ENCODE assay signal across 11 mouse cellular contexts in the genomic region with DNA sequence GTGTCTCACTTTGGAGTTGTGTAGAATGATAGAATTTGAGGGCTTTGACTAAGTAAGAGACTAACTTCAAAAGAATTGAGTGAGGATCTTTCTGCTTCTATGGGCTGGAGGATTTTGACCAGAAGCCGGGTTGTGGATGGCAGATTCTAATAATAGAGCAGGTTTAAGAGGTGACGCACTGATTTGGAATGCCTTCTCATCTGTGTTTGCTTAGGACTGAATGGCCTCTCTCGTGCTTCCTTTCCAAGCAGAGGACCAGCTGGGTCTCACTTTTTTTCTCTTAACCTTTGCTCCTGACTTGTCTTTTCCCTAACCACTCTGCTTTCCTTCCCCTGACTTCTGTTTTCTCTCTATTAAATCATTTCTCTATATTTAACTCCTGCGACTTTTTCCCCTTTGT.
DNase-seq lines count a peak whose midpoint lies in the region; ATAC-seq and TF ChIP-seq lines count a peak whose summit lies in the region.
"Had no signal": no experiment of that assay in that cellular context is flagged by ENCODE, and none has a peak within 500 bp of the region (broad histone marks: within the 10 kb centered on the region; RNA-seq: fewer than 3 reads in every experiment).

No protein-coding gene starts in this region.

- H3K4me2 ChIP-seq in liver, postnatal 0 days (ENCODE audit: low read depth, low read length) = no peak overlapping the region
- no peak overlapping the region for H3K4me2 ChIP-seq in stomach, embryonic 15.5 days
- H3K4me2 ChIP-seq in forebrain, postnatal 0 days (ENCODE audit: low read depth) = no peak overlapping the region

- intact Hi-C loops in heart, adult 2 months (cut with DNase I) = loop anchor here (5.0 kb wide), 1 partner anchor 66 kb away; no protein-coding TSS in a partner anchor

- no peaks in the 10 kb centered on the region for H3K36me3 ChIP-seq in liver, postnatal 0 days (replicated peaks; ENCODE audit: insufficient read depth, low read length)
- peaks cover 11% of the 10 kb centered on the region for H3K36me3 ChIP-seq in heart, adult 2 months (ENCODE audit: control insufficient read depth, insufficient read depth, low read length)
- no peaks in the 10 kb centered on the region for H3K36me3 ChIP-seq in stomach, embryonic 15.5 days
- H3K36me3 ChIP-seq in forebrain, postnatal 0 days (ENCODE audit: insufficient read depth) = no peaks in the 10 kb centered on the region

- no peak overlapping the region for H3K27ac ChIP-seq in liver, postnatal 0 days (ENCODE audit: low read depth)
- H3K27ac ChIP-seq in heart, adult 2 months = peak overlapping the region; percentile 74
- peak overlapping the region; percentile 70 for H3K27ac ChIP-seq in stomach, embryonic 15.5 days
- no peak overlapping the region for H3K27ac ChIP-seq in forebrain, postnatal 0 days (ENCODE audit: low read depth, low read length)
- H3K27ac ChIP-seq: left cerebral cortex, adult 2 months had no signal

- no peak overlapping the region for H3K9ac ChIP-seq in liver, postnatal 0 days (replicated peaks)
- H3K9ac ChIP-seq in heart, adult 2 months (ENCODE audit: low read depth, low read length) = no peak overlapping the region
- H3K9ac ChIP-seq in stomach, embryonic 15.5 days = no peak overlapping the region
- H3K9ac ChIP-seq in forebrain, postnatal 0 days = no peak overlapping the region

- WGBS in liver, postnatal 0 days (ENCODE audit: insufficient replicate concordance) = 65% methylated on average over 4 of the region's 4 CpGs
- WGBS in heart, adult 2 months = 11% methylated on average over 4 of the region's 4 CpGs
- 11% methylated on average over 4 of the region's 4 CpGs for WGBS in stomach, embryonic 15.5 days
- 67% methylated on average over 4 of the region's 4 CpGs for WGBS in forebrain, postnatal 0 days

- no peak for DNase-seq in liver, postnatal 0 days
- DNase-seq in liver = no peak
- DNase-seq in heart, adult 2 months = peak in 1 of 2 experiments; percentile 33
- DNase-seq in kidney, postnatal 10 days = peak; percentile 32
- DNase-seq in forebrain, postnatal 0 days = no peak
- no peak for DNase-seq in cerebellum, adult 8-10 months
- no peak for DNase-seq in ovary, adult 18-20 months (ENCODE audit: low spot score)
- DNase-seq: cerebellum, adult 9-11 months; spleen, adult 18-20 months had no signal

- no peak for TF ChIP-seq CTCF in liver, postnatal 0 days (IDR thresholded peaks at IDR 0.05; ENCODE audit: low read depth)
- no peak for TF ChIP-seq CTCF in heart, adult 2 months (IDR thresholded peaks at IDR 0.05)
- TF ChIP-seq CTCF in forebrain, postnatal 0 days (IDR thresholded peaks at IDR 0.05; ENCODE audit: low read depth) = no peak

- H3K9me3 ChIP-seq in liver, postnatal 0 days (ENCODE audit: low read length) = no peaks in the 10 kb centered on the region
- H3K9me3 ChIP-seq in stomach, embryonic 15.5 days = no peaks in the 10 kb centered on the region
- H3K9me3 ChIP-seq in forebrain, postnatal 0 days (ENCODE audit: low read length) = no peaks in the 10 kb centered on the region

- TF ChIP-seq POLR2A in heart, adult 2 months (IDR thresholded peaks at IDR 0.05; ENCODE audit: insufficient read depth, low read depth, low read length) = no peak

- peak; percentile 56; the same call in 1 of the 2 replicates for ATAC-seq in liver, postnatal 0 days
- no peak for ATAC-seq in stomach, embryonic 15.5 days (ENCODE audit: insufficient read depth, low FRiP score, low read depth)
- ATAC-seq in forebrain, postnatal 0 days = no peak

- H3K27me3 ChIP-seq in liver, postnatal 0 days (ENCODE audit: insufficient read depth, low read length) = no peaks in the 10 kb centered on the region
- no peaks in the 10 kb centered on the region for H3K27me3 ChIP-seq in heart, adult 2 months (ENCODE audit: control insufficient read depth, insufficient read depth, low read length)
- no peaks in the 10 kb centered on the region for H3K27me3 ChIP-seq in stomach, embryonic 15.5 days (replicated peaks)
- no peaks in the 10 kb centered on the region for H3K27me3 ChIP-seq in forebrain, postnatal 0 days (ENCODE audit: insufficient read depth, low read length)

- peaks cover 15% of the 10 kb centered on the region for H3K4me1 ChIP-seq in liver, postnatal 0 days (ENCODE audit: insufficient read depth)
- H3K4me1 ChIP-seq in heart, adult 2 months (ENCODE audit: control insufficient read depth, insufficient read depth, low read length) = peaks cover 7% of the 10 kb centered on the region
- H3K4me1 ChIP-seq in stomach, embryonic 15.5 days = peaks cover 12% of the 10 kb centered on the region; the same call in 1 of the 2 replicates
- H3K4me1 ChIP-seq in forebrain, postnatal 0 days (ENCODE audit: insufficient read depth) = no peaks in the 10 kb centered on the region

- H3K4me3 ChIP-seq in liver, postnatal 0 days (ENCODE audit: low read depth, low read length) = no peak overlapping the region
- H3K4me3 ChIP-seq in heart, adult 2 months = no peak overlapping the region
- H3K4me3 ChIP-seq in stomach, embryonic 15.5 days (replicated peaks) = no peak overlapping the region
- H3K4me3 ChIP-seq in forebrain, postnatal 0 days (ENCODE audit: low read depth, low read length) = no peak overlapping the region
- H3K4me3 ChIP-seq: left cerebral cortex, adult 2 months had no signal

- no peak for TF ChIP-seq EP300 in liver, postnatal 0 days (IDR thresholded peaks at IDR 0.05; ENCODE audit: low read depth)
- no peak for TF ChIP-seq EP300 in heart, adult 2 months (IDR thresholded peaks at IDR 0.05; ENCODE audit: insufficient read depth, low read depth, low read length)

- H3K79me2 ChIP-seq in heart, adult 2 months (replicated peaks; ENCODE audit: control insufficient read depth, insufficient read depth, low read length) = no peaks in the 10 kb centered on the region

Comparison
In these comparisons a context has a peak if more than half of its experiments do, and no peak if none do; other contexts are left out.
1. H3K27ac ChIP-seq: peak in heart, adult 2 months (single experiment) and stomach, embryonic 15.5 days (single experiment); none in liver, postnatal 0 days (single experiment) and forebrain, postnatal 0 days (single experiment).